ENCODE assay signal across 10 mouse cellular contexts in the genomic region with DNA sequence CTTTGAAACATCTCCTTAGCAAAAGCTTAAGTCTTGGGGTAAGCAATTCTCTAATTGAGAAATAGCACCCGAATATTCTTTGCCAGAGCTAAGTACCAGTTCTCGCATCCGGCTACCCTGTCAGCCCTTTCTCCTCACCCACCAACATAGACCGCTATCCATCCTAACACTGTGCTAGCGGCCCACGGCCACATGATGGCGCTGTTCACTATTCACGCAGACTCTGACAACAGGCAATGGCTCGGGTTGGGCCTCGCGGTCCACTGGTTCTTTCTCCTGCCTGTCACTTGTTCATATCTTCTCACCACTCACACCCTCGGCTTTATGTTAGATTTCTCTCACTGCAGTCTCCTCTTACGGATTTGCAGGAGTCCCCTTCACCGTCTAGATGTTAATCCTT. TPM values are rescaled to one million over a fixed set of nuclear protein-coding genes. Genes with fewer than 3 reads are reported as not detected.
DNase-seq lines count a peak whose midpoint lies in the region; ATAC-seq and TF ChIP-seq lines count a peak whose summit lies in the region.
"Had no signal": no experiment of that assay in that cellular context is flagged by ENCODE, and none has a peak within 500 bp of the region (broad histone marks: within the 10 kb centered on the region; RNA-seq: fewer than 3 reads in every experiment).

No protein-coding gene starts in this region.

- no peak overlapping the region for H3K9ac ChIP-seq in ES-E14 (ENCODE audit: insufficient read depth, low read depth, low read length, poor library complexity, severe bottlenecking)
- H3K9ac ChIP-seq in liver, embryonic 11.5 days (ENCODE audit: low read depth, low read length): no peak overlapping the region
- no peak overlapping the region for H3K9ac ChIP-seq in forebrain, embryonic 13.5 days
- H3K9ac ChIP-seq: embryonic facial prominence, embryonic 13.5 days had no signal

- DNase-seq in layer of hippocampus, adult 11-12 months (ENCODE audit: low spot score): peak; percentile 53
- DNase-seq in layer of hippocampus, adult 9-10 months (ENCODE audit: low spot score): no peak
- DNase-seq in ES-E14 (ENCODE audit: low read depth, low spot score): peak; percentile 68
- DNase-seq in brain, embryonic 14.5 days (ENCODE audit: low read depth): peak; percentile 9
- peak; percentile 38 for DNase-seq in gastrocnemius, postnatal 14 days
- DNase-seq in liver, embryonic 11.5 days (ENCODE audit: low spot score): no peak
- DNase-seq in retina, postnatal 1 day: peak; percentile 63

- no peaks in the 10 kb centered on the region for H3K27me3 ChIP-seq in liver, embryonic 11.5 days (replicated peaks; ENCODE audit: control insufficient read depth, insufficient read depth, low read length)
- no peaks in the 10 kb centered on the region for H3K27me3 ChIP-seq in forebrain, embryonic 13.5 days
- H3K27me3 ChIP-seq: embryonic facial prominence, embryonic 13.5 days had no signal

- ATAC-seq in liver, embryonic 11.5 days (replicated peaks; ENCODE audit: low FRiP score): peak; percentile 64; the same call in 1 of the 2 replicates
- no peak for ATAC-seq in forebrain, embryonic 13.5 days

- in situ Hi-C loops in ES-E14 (cut with MboI; ENCODE audit: low sequenced_read_pairs in 2 of 2, unreplicated experiment in 2 of 2): no loop called here

- H3K4me2 ChIP-seq in liver, embryonic 11.5 days: no peak overlapping the region
- H3K4me2 ChIP-seq in forebrain, embryonic 13.5 days: no peak overlapping the region
- H3K4me2 ChIP-seq: embryonic facial prominence, embryonic 13.5 days had no signal

- no peaks in the 10 kb centered on the region for H3K9me3 ChIP-seq in ES-E14 (ENCODE audit: control insufficient read depth, insufficient read depth, low read depth, low read length)
- H3K9me3 ChIP-seq in liver, embryonic 11.5 days (ENCODE audit: control insufficient read depth, low read length): no peaks in the 10 kb centered on the region
- 0 out of 2 replicates have a peak, but pooled peaks cover 4% of the 10 kb centered on the region for H3K9me3 ChIP-seq in forebrain, embryonic 13.5 days (replicated peaks)
- H3K9me3 ChIP-seq: embryonic facial prominence, embryonic 13.5 days had no signal

- H3K27ac ChIP-seq in ES-E14 (ENCODE audit: insufficient read depth, low read depth, low read length, poor library complexity, severe bottlenecking): no peak overlapping the region
- no peak overlapping the region for H3K27ac ChIP-seq in liver, embryonic 11.5 days (ENCODE audit: low read depth, low read length)
- H3K27ac ChIP-seq in forebrain, embryonic 13.5 days: no peak overlapping the region
- H3K27ac ChIP-seq: embryonic facial prominence, embryonic 13.5 days had no signal

- no peaks in the 10 kb centered on the region for H3K4me1 ChIP-seq in ES-E14 (ENCODE audit: control insufficient read depth in 2 of 2, insufficient read depth in 2 of 2, low read length in 2 of 2, poor library complexity in 1 of 2)
- no peaks in the 10 kb centered on the region for H3K4me1 ChIP-seq in liver, embryonic 11.5 days (replicated peaks; ENCODE audit: control insufficient read depth, insufficient read depth, low read length)
- H3K4me1 ChIP-seq in forebrain, embryonic 13.5 days: no peaks in the 10 kb centered on the region
- H3K4me1 ChIP-seq: embryonic facial prominence, embryonic 13.5 days had no signal

- WGBS in liver, embryonic 11.5 days: 44% methylated on average over 14 of the region's 14 CpGs
- 53% methylated on average over 14 of the region's 14 CpGs for WGBS in forebrain, embryonic 13.5 days

- H3K4me3 ChIP-seq in ES-E14 (ENCODE audit: insufficient read depth in 1 of 2, low read depth in 1 of 2, low read length in 2 of 2, poor library complexity in 1 of 2, severe bottlenecking in 1 of 2): no peak overlapping the region
- H3K4me3 ChIP-seq in liver, embryonic 11.5 days (ENCODE audit: low read depth, low read length): no peak overlapping the region
- no peak overlapping the region for H3K4me3 ChIP-seq in forebrain, embryonic 13.5 days
- H3K4me3 ChIP-seq: embryonic facial prominence, embryonic 13.5 days had no signal

- no peak for TF ChIP-seq POLR2A in brain, embryonic 14.5 days (IDR thresholded peaks at IDR 0.05; ENCODE audit: borderline replicate concordance, extremely low read depth, insufficient read depth, insufficient read length, poor library complexity, severe bottlenecking)

- no peaks in the 10 kb centered on the region for H3K36me3 ChIP-seq in ES-E14 (ENCODE audit: control insufficient read depth, insufficient read depth, low read length, poor library complexity, severe bottlenecking)
- H3K36me3 ChIP-seq in liver, embryonic 11.5 days (ENCODE audit: control insufficient read depth, insufficient read depth, low read length): peaks cover 2% of the 10 kb centered on the region; the same call in 1 of the 2 replicates
- H3K36me3 ChIP-seq in forebrain, embryonic 13.5 days (ENCODE audit: poor library complexity, severe bottlenecking): no peaks in the 10 kb centered on the region
- H3K36me3 ChIP-seq: embryonic facial prominence, embryonic 13.5 days had no signal

- intact Hi-C loops in gastrocnemius, postnatal 14 days (cut with DNase I; ENCODE audit: low total_unique reads): no loop called here

- peak; percentile 61; the same call in 1 of the 2 replicates for TF ChIP-seq CTCF in brain, embryonic 14.5 days (IDR thresholded peaks at IDR 0.05; ENCODE audit: borderline replicate concordance, extremely low read depth, insufficient read depth, insufficient read length)

TF ChIP-seq in ES-E14, 5 proteins besides CTCF, POLR2A, EP300 and RAD21:
- TF ChIP-seq ZC3H11A (IDR thresholded peaks at IDR 0.05; ENCODE audit: borderline replicate concordance, low read depth, low read length) (peak; percentile 57; the same call in 1 of the 2 replicates), HCFC1 (IDR thresholded peaks at IDR 0.05; ENCODE audit: borderline replicate concordance, insufficient read depth, low read length) (no peak)

RNA-seq across cellular contexts. Expression of gene Pla2g12a, which starts 14.7 kb away (rescaled TPM):
- 37.3 and 55.3 TPM in 2 replicates for total RNA-seq in ES-E14 (2012; rRNA removed)
- polyA plus RNA-seq in brain, embryonic 14.5 days (2012; rRNA removed): 23.5 and 23.9 TPM in 2 replicates
- 10 to 100 TPM; 28.2 to 39.8 TPM for total RNA-seq in gastrocnemius, postnatal 14 days (2021)
- polyA plus RNA-seq in liver, embryonic 11.5 days (2014; fragmentation: Nextera tagmentation; extraction: Ambion mirVana): 164 and 179 TPM in 2 replicates
- polyA plus RNA-seq in forebrain, embryonic 13.5 days (2015; fragmentation: Nextera tagmentation; extraction: Ambion mirVana): 29.5 and 31.3 TPM in 2 replicates

RNA-seq across cellular contexts. Expression of gene Cfi, which starts 28.0 kb away (rescaled TPM):
- total RNA-seq in ES-E14 (2012; rRNA removed): not detected in 2 replicates
- polyA plus RNA-seq in brain, embryonic 14.5 days (2012; rRNA removed): 0.04 and 0.21 TPM in 2 replicates
- not detected for total RNA-seq in gastrocnemius, postnatal 14 days (2021)
- polyA plus RNA-seq in liver, embryonic 11.5 days (2014; fragmentation: Nextera tagmentation; extraction: Ambion mirVana): 72.0 and 79.6 TPM in 2 replicates
- polyA plus RNA-seq in forebrain, embryonic 13.5 days (2015; fragmentation: Nextera tagmentation; extraction: Ambion mirVana): 0.30 and 0.31 TPM in 2 replicates
- total RNA-seq: left cerebral cortex, postnatal 25 days had no signal

RNA-seq across cellular contexts. Expression of gene Gar1, which starts 32.5 kb away (rescaled TPM):
- total RNA-seq in ES-E14 (2012; rRNA removed): 62.7 and 79.1 TPM in 2 replicates
- 56.6 and 57.6 TPM in 2 replicates for polyA plus RNA-seq in brain, embryonic 14.5 days (2012; rRNA removed)
- total RNA-seq in gastrocnemius, postnatal 14 days (2021): 10 to 100 TPM; 16.0 to 26.7 TPM
- polyA plus RNA-seq in liver, embryonic 11.5 days (2014; fragmentation: Nextera tagmentation; extraction: Ambion mirVana): 56.9 and 67.7 TPM in 2 replicates
- 63.1 and 65.7 TPM in 2 replicates for polyA plus RNA-seq in forebrain, embryonic 13.5 days (2015; fragmentation: Nextera tagmentation; extraction: Ambion mirVana)

RNA-seq across cellular contexts. Expression of gene Casp6, which starts 37.5 kb away (rescaled TPM):
- 5.0 and 6.2 TPM in 2 replicates for total RNA-seq in ES-E14 (2012; rRNA removed)
- polyA plus RNA-seq in brain, embryonic 14.5 days (2012; rRNA removed): 26.4 and 38.0 TPM in 2 replicates
- 1 to 10 TPM; 5.2 to 5.7 TPM for total RNA-seq in gastrocnemius, postnatal 14 days (2021)
- polyA plus RNA-seq in liver, embryonic 11.5 days (2014; fragmentation: Nextera tagmentation; extraction: Ambion mirVana): 80.7 and 82.4 TPM in 2 replicates
- polyA plus RNA-seq in forebrain, embryonic 13.5 days (2015; fragmentation: Nextera tagmentation; extraction: Ambion mirVana): 43.6 and 44.8 TPM in 2 replicates

RNA-seq across cellular contexts. Expression of gene Rrh, which starts 41.3 kb away (rescaled TPM):
- 0.94 and 2.6 TPM in 2 replicates for total RNA-seq in ES-E14 (2012; rRNA removed)
- polyA plus RNA-seq in brain, embryonic 14.5 days (2012; rRNA removed): 0.59 and 1.2 TPM in 2 replicates
- not detected for total RNA-seq in gastrocnemius, postnatal 14 days (2021)
- 0.25 TPM in 1 of 2 replicates, not detected in the other for polyA plus RNA-seq in liver, embryonic 11.5 days (2014; fragmentation: Nextera tagmentation; extraction: Ambion mirVana)
- 0.34 and 0.46 TPM in 2 replicates for polyA plus RNA-seq in forebrain, embryonic 13.5 days (2015; fragmentation: Nextera tagmentation; extraction: Ambion mirVana)

Comparison
In these comparisons a context has a peak if more than half of its experiments do, and no peak if none do; other contexts are left out.
1. DNase-seq: peak in layer of hippocampus, adult 11-12 months (single experiment), ES-E14 (single experiment), brain, embryonic 14.5 days (single experiment), gastrocnemius, postnatal 14 days (single experiment) and retina, postnatal 1 day (single experiment); none in layer of hippocampus, adult 9-10 months (single experiment) and liver, embryonic 11.5 days (single experiment).
2. RNA of gene Cfi, which starts 28.0 kb away (polyA plus RNA-seq): 72.0 to 79.6 TPM in liver, embryonic 11.5 days; 0.30 to 0.31 TPM in forebrain, embryonic 13.5 days and 0.04 to 0.21 TPM in brain, embryonic 14.5 days; every median in the first group is over 10 times any median in the second.